Mouse (Mus musculus): ENCODE measurements around the gene Mfsd14a.

The Mfsd14a gene

DNA sequence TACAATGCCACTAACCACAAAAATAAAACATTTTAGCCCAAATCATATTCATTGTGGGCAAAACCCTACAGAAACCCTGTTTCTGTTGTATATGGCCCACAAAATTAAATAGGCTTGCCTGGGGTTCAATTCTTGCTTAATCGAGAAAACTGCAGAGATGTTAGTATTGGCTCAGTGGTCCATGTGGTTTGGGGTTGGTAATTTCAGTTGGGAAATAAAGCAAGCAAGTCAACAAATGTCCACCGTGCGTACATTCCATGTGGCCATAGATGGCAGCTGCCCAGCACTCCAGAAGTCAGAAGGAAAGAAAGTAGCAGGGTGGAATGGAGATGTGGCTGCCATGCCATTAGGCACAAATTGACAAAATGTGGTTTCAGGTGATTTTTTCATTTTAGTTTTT lies 29.5 kb downstream of the Mfsd14a start:
- ChIA-PET POLR2A (interaction anchor here in 1 of 4 experiments (0.6 to 13.2 kb wide), 8 partner anchors 9 to 462 kb away, joined by 3 to 193 read pairs (median 5); no protein-coding TSS in a partner anchor), CTCF (interaction anchor here in 3 of 4 experiments (0.6 to 1.2 kb wide), 4 partner anchors 10 to 610 kb away, joined by 3 to 4 read pairs (median 3); no protein-coding TSS in a partner anchor)

DNA sequence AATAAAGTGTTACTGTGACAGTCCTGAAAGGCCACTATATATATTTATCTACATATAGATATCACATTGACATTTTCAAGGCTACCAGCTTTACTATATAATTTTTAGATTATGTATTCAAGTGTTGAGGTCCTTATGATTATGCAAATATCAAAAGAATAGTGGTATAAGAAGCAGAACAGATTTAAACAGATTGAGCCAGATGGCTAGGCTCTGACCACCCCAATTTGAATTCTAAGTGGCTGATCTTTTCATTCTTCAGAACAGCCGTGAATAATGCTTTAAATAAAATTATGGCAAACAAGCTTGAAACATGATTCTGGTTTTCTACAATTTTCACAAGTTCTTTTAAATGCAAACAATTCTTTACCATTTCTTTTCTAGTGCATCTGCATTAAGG lies 31.0 kb downstream of the Mfsd14a start:
- CTCF ChIA-PET, result interaction anchor here in 1 of 4 experiments (0.6 to 1.2 kb wide), 2 partner anchors 9 to 438 kb away, joined by 3 read pairs; no protein-coding TSS in a partner anchor
- POLR2A ChIA-PET, result interaction anchor here in 2 of 4 experiments (0.6 to 3.3 kb wide), 9 partner anchors 10 to 92 kb away, joined by 3 to 31 read pairs (median 5); partner anchors contain the start of genes Mfsd14a (in 1 of the 2) and Trmt13 (in 1 of the 2)

DNA sequence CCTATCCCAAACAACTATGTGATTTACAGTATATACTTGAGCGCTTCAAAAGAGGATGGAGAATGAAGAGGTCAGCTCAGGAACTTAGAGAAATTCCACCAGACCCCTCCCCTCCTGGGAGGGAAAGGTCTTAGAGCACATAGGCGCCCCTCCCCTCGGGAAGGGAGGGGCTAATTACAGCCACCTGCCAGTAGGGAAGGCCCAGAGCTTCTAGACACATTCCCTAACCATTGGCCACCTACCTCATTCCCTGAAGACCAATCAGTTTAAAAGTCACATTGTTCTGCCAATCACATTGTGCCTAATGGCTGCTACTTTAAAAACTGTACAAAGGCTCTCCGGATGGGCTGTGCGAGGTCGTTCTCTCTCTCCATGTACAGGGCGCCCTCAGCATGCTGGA lies 39.8 kb downstream of the Mfsd14a start:
- ChIA-PET CTCF (interaction anchor here in 2 of 4 experiments (0.7 to 1.5 kb wide), 5 partner anchors 10 to 291 kb away, joined by 3 read pairs; no protein-coding TSS in a partner anchor), POLR2A (interaction anchor here in 3 of 4 experiments (0.6 to 5.7 kb wide), 33 partner anchors 9 to 878 kb away, joined by 3 to 36 read pairs (median 4); partner anchors contain the start of genes Sass6 (in 2 of the 3), Cdc14a (in 1 of the 3), Dbt (in 1 of the 3) and Mfsd14a (in 1 of the 3))

GRCm38 (mm10) chr3:116620636-116621370 lies 41.7 kb downstream of the Mfsd14a start:
- POLR2A ChIA-PET, result interaction anchor here in 3 of 4 experiments (0.5 to 5.7 kb wide), 30 partner anchors 10 to 614 kb away, joined by 3 to 36 read pairs (median 4); partner anchors contain the start of genes Dbt (in 2 of the 3), Sass6 (in 2 of the 3), Extl2 (in 1 of the 3) and Slc30a7 (in 1 of the 3)

DNA sequence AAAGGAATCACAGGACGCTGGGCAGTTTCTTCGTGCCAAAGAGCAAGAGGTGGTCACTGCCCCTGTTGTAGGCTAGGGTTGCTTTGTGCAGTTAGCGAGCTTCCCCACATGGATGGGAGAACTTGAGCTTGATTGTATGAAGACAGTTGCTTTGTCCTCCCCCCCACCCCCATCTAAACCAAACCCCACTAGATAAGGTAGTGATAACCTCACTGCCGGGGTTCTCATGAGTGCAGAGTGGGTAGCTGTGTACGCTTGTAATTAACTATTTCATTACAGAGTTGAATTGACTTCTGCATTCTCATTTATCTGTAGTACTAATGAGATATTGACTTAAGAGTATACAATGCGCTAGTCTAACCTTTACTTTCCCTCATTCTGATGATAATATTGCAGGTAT lies 43.6 kb downstream of the Mfsd14a start:
- ChIA-PET CTCF (interaction anchor here in 1 of 4 experiments (0.6 to 0.7 kb wide), 2 partner anchors 117 to 243 kb away, joined by 5 to 15 read pairs; no protein-coding TSS in a partner anchor), POLR2A (interaction anchor here in 2 of 4 experiments (1.0 to 5.7 kb wide), 9 partner anchors 12 to 40 kb away, joined by 3 to 36 read pairs (median 6); partner anchors contain the start of gene Sass6 (in 2 of the 2))

More at GRCm38 (mm10) chr3:116620636-116621370, 41.7 kb downstream of the Mfsd14a start:
- CTCF ChIA-PET, result interaction anchor here in 1 of 4 experiments (0.6 kb wide), 1 partner anchor 26 kb away, joined by 6 read pairs; the partner anchor contains the start of gene Sass6

DNA sequence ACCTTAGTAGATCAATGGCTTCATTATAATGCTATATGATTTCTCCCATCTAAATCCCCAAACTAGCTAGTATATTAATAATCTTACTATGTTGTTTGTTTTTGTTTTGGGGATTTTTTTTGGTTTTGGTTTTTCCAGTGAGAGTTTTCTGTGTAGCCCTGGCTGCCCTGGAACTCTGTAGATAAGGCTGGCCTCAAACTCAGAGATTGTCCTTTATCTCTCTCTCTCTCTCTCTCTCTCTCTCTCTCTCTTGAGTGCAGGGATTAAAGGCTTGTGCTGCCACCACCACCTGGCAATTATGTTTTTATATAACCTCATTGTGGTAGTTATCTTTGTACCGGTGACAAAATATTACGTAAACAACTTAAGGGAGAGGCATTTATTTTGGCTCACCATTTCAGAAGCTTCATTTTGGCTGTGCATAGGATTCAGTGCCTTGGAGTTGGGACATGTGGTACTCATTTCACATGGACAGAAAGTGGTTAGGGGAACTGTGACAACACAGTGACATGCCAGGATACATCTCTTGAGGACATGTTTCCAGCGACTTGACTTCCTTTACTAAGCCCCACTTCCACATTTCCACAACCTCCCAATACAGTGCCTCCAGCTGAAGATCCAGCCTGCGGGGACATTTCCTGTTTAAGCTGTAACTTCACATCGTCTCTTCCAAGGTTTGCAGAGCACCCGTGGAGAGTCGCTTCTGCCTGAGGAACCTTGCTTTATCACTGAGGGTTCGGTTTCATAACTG lies 47.0 kb downstream of the Mfsd14a start:
- ChIA-PET POLR2A (interaction anchor here in 3 of 4 experiments (0.6 to 2.2 kb wide), 10 partner anchors 10 to 252 kb away, joined by 3 to 8 read pairs (median 4); partner anchors contain the start of genes Dbt (in 1 of the 3) and Sass6 (in 1 of the 3)), CTCF (no interaction called here)

GRCm38 (mm10) chr3:116614295-116614892 lies 48.1 kb downstream of the Mfsd14a start, which contains the start of gene Trmt13:
Trmt13 (minus strand) TSS chr3:116614587.
- ChIA-PET POLR2A (interaction anchor here in 2 of 4 experiments (0.6 to 2.2 kb wide), 11 partner anchors 8 to 100 kb away, joined by 3 to 8 read pairs (median 3); partner anchors contain the start of gene Sass6 (in 1 of the 2)), CTCF (no interaction called here)

DNA sequence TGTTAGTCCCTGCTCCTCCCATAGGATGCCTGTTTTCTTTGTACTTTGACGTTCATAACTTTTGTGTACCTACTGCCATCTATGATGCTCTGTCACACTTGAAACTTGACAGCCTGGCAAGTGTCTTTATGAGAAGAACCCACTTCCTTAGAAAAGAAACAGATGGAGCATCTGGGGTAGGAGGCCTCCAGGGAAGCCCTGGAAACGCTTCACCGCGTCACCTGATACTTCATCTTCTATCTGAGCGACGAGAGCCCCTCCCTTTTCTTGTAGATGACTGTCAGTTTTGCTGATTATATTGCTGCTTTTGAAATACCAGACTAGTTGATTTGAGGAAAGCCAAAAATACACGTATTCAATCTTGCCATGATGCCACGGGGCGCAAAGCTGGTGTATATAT lies 57.9 kb downstream of the Mfsd14a start:
- ChIA-PET CTCF (no interaction called here), POLR2A (interaction anchor here in 1 of 4 experiments (1.0 to 4.1 kb wide), 4 partner anchors 10 to 31 kb away, joined by 3 to 18 read pairs (median 4); partner anchors contain the start of gene Sass6)

DNA sequence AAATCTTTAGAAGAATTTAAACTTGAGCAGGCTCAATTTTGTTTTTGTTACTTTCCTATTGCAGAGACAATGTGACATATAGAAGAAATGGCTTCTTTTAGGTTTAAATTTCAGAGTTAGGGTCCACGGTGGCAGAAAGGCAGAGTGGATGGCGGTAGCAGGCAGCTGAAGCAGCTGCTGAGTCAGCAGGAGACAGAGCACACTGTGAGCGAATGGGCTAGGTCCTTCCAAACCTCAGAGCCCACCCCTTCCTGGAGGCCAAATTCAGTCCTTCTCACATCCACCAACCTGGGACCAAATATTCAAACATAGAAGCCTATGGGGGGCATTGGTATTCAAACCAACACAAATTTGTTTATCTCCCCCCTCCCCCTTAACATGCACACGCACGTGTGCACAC lies 60.7 kb downstream of the Mfsd14a start:
- CTCF ChIA-PET, result interaction anchor here (0.7 to 1.5 kb wide), 8 partner anchors 21 to 178 kb away, joined by 3 to 5 read pairs (median 3); partner anchors contain the start of gene Cdc14a (in 1 of the 4)
- POLR2A ChIA-PET, result interaction anchor here in 1 of 4 experiments (0.6 to 2.5 kb wide), 6 partner anchors 13 to 30 kb away, joined by 3 to 7 read pairs (median 4); partner anchors contain the start of gene Trmt13

GRCm38 (mm10) chr3:116601005-116601404 lies 61.5 kb downstream of the Mfsd14a start:
- ChIA-PET POLR2A (interaction anchor here in 2 of 4 experiments (0.6 to 2.5 kb wide), 3 partner anchors 13 to 73 kb away, joined by 3 to 8 read pairs (median 7); partner anchors contain the start of gene Trmt13 (in 1 of the 2)), CTCF (interaction anchor here in 3 of 4 experiments (0.9 to 1.5 kb wide), 3 partner anchors 148 to 151 kb away, joined by 3 to 5 read pairs (median 4); no protein-coding TSS in a partner anchor)

- ChIA-PET POLR2A (interaction anchor here in 2 of 4 experiments (0.5 to 1.6 kb wide), 5 partner anchors 10 to 180 kb away, joined by 3 to 5 read pairs (median 3); partner anchors contain the start of gene Cdc14a (in 1 of the 2)), CTCF (interaction anchor here in 1 of 4 experiments (0.7 kb wide), 1 partner anchor 87 kb away, joined by 3 read pairs; the partner anchor contains the start of gene Dbt)
These were observed 62.8 kb downstream of the Mfsd14a start for GRCm38 (mm10) chr3:116599705-116600104.

DNA sequence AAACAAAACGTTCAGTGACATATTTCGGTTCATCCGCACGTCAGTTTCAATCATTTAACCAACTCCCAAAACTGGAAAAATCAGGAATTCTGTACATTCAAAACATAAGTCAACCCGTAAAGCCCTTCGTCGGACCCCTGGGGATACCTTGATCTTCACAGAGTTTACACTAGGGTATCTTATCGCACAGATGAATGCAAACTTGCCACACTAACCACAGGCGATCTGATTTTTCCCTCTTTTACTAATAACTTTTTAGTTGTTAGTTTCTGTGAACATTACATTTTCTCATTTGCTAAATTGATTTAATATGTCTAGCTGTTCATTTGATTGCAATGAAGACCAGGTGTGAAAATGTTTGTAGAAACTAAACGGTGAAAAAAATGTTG lies 66.9 kb downstream of the Mfsd14a start:
- CTCF ChIA-PET, result interaction anchor here in 1 of 4 experiments (1.2 to 1.6 kb wide), 4 partner anchors 83 to 255 kb away, joined by 3 to 5 read pairs (median 4); partner anchors contain the start of gene Dbt

GRCm38 (mm10) chr3:116594728-116595602 lies 67.5 kb downstream of the Mfsd14a start, which contains the start of gene Sass6:
Sass6 (plus strand) TSS chr3:116594982.
- POLR2A ChIA-PET, result interaction anchor here in 3 of 4 experiments (0.5 to 5.3 kb wide), 71 partner anchors 8 to 1003 kb away, joined by 3 to 34 read pairs (median 4); partner anchors contain the start of genes Dbt (in 3 of the 3), Rtca (in 2 of the 3), Slc35a3 (in 2 of the 3) and Cdc14a (in 1 of the 3)
- CTCF ChIA-PET, result interaction anchor here (0.5 to 1.6 kb wide), 19 partner anchors 11 to 263 kb away, joined by 3 to 9 read pairs (median 4); partner anchors contain the start of gene Dbt (in 2 of the 4)

More for the DNA sequence above, 66.9 kb downstream of the Mfsd14a start:
- POLR2A ChIA-PET, result interaction anchor here in 3 of 4 experiments (0.5 to 5.3 kb wide), 45 partner anchors 8 to 588 kb away, joined by 3 to 34 read pairs (median 6); partner anchors contain the start of genes Dbt (in 2 of the 3), Rtca (in 2 of the 3), Cdc14a (in 1 of the 3) and Extl2 (in 1 of the 3)

DNA sequence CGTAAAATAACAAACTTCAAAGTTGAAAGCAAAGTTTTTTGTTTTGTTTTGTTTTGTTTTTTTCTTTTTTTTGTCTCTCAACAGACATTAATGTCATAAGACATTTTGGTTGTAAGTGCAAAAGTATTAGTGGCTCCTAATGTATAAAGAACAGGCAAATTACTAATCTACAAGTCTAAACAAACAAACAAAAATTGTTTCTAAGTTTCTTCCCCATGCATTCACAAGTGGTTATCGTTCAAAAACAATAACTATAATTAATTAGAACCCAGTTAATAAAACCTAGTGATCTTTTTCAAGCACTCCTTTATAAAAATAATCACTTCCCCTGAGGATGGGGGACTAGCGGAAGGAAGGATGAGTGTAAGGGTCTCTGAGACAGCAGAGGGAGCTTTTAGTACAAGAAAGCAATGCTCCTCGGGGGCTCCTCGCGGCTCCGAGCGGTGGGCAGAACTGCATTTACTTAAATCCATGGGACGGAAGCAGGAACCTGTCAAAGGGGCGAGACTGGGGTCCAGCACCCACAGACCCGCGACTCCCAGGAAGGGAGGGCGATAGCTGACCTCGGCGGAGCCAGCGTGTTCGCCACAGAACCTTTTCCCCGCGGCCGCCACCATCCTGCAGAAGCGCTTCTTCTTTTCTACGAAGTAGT lies 68.3 kb downstream of the Mfsd14a start:
- ChIA-PET CTCF (interaction anchor here (0.6 to 1.6 kb wide), 17 partner anchors 17 to 262 kb away, joined by 3 to 9 read pairs (median 4); partner anchors contain the start of gene Dbt (in 2 of the 4)), POLR2A (interaction anchor here in 3 of 4 experiments (0.6 to 5.3 kb wide), 59 partner anchors 8 to 563 kb away, joined by 3 to 34 read pairs (median 4); partner anchors contain the start of genes Dbt (in 3 of the 3), Rtca (in 2 of the 3), Slc35a3 (in 2 of the 3) and Mfsd14a (in 1 of the 3))

GRCm38 (mm10) chr3:116582201-116582600 lies 80.3 kb downstream of the Mfsd14a start:
- ChIA-PET CTCF (no interaction called here), POLR2A (interaction anchor here in 2 of 4 experiments (1.9 to 5.0 kb wide), 2 partner anchors 11 to 12 kb away, joined by 8 to 34 read pairs; partner anchors contain the start of gene Sass6 (in 2 of the 2))

Data from embryonic stem cell, embryonic (primary cell).